Mouse (Mus musculus) gastrocnemius, adult 18-20 months (tissue): ENCODE measurements at regions not wholly inside any gene's neighbourhood (a gene's known extent, or its start where the extent isn't known, plus 50 kb on each side); places are given as distances from the start of the nearest gene placed in this dataset.
"Not testable (repeated sequence)": the region's sequence is repeated elsewhere in the genome, so short reads cannot be mapped to it uniquely, and the experiment has no call there.

ENCODE experiments used
- DNase-seq: peaks from one replicate; pipeline ENCODE4 v3.0.0; 2021; ENCODE audit warnings: low spot score

GRCm38 (mm10) chr1:14109190-14109482, 1984.0 kb downstream of the 4930444P10Rik start:
- DNase-seq, result no peak

DNA sequence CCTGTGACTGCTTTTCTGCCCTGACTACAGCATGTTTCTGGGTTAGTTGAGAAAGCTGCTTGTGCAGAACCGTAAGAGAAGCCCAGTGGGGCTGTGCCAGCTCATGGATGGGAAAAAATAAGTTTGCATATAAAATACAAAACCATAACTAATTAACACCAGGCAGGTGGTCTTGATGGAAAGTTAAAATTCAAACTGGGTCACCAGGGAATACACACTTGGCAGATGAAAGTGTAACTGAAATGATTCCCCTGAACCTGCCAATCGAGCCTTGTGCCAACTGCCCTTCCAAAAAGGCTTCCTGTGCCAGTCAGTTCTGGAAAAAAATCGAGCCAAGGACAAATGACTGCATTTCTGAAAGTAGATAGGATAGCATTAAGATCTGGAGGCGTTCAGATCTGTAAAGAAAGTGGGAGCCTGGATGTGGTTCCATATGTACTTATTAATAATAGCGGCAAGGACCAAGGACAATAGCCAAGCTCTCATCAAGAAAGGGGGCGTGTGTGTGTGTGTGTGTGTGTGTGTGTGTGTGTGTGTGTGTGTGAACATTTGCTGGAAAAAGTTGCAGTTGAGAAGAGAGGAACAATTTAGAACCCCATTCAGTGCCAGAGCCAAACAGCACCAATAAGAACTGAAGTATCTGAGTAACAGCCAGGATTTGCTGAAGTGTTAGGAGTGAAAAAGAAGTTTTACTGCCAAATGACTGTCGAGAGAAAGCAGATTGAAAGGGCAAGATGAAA, 1984.5 kb downstream of the 4930444P10Rik start:
- DNase-seq, result peak; percentile 48

- DNase-seq, result not testable (repeated sequence)
Measured at GRCm38 (mm10) chr1:14105521-14105920, 1987.6 kb downstream of the 4930444P10Rik start.

- no peak for DNase-seq
Measured at GRCm38 (mm10) chr1:14104529-14104928, 1988.6 kb downstream of the 4930444P10Rik start.

DNA sequence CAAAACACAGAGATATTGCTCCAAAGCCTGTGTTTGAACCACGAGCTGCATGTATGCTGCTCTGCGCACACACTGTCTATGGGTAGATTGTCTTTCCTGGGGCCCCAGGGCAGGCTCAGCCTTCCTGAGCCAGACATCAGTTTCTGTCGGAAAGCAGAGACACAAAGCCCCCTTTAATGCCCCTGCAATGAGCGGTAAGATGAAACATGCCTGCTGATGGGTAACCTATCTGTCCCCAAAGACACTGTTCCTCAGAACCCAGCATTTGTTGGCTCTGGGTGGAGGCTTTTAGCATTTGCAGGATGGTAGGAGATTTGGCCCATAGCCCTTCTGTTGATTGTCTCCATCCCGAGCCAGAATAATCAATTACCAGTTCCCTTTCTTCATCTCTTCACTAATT, 1994.1 kb downstream of the 4930444P10Rik start:
- no peak for DNase-seq

DNA sequence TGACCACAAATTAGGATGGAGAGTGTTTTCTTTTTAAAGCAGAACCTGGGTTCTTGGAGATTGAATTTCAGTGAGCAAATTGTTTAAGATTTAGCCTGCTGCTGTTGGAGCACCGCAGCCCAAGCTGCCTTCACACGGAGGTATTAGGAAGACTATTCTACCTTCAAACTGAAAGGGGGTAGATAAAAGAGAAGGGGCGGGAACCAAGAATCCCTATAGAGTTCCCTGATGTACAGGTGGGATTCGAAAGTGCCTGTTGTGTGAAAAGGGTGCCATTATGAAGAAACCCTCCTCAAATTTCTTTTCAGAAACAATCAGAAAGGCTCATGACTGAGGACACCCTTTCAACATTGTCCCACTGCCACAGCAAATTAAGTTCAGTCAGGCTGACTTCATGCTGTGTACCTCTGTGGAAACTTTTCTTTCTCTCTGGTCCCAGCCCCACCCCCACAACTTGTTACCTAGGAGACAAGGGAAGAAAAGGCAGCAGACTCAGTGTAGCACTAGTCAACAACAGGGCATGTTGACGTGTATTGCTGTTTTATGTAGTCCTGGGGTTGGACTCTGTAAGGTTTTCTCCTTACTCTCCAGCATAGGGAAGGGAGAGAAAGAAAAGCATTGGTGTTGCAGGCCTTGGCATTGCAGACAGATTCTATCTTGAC, 1995.4 kb downstream of the 4930444P10Rik start:
- DNase-seq, result no peak

DNA sequence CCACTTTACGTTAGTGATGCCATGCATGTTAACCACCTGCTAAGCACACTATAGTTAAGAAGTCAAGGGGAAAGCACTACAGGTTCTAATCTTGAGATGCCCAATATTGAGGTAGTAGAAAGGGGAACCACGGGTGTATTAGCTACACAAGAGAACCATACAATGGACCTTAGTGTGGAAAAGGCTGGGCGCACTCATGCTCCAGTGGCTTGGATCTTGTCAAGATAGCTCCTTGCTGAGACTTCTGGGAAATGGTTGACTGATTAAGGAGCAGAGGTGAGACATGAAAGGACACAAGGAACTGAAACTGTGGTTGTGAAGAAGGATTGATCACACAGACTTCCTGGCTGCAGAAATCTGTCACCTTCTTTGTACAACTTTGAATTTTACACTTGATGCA, 2028.3 kb downstream of the 4930444P10Rik start:
- DNase-seq, result no peak

DNA sequence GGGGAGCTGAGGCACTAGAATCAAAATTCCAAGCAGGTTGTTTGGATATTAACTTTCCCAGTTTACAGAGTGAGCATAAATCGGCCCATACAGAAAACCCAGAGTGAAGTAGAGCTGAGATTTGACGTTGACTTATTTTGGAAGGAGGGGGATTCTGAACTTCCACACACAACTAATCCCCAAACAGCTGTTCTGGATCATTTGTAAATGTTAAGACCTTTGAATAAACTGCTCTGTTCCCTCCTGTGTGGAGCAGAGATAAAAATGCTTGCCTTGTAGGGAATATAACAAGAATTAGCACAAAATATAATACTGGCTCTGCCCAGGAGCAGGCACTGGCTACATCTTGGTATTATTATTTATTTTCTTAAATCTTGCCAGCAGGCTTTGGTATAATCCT, 2057.0 kb downstream of the 4930444P10Rik start:
- no peak for DNase-seq

- DNase-seq, result no peak
Measured at GRCm38 (mm10) chr1:14011484-14011883, 2081.6 kb downstream of the 4930444P10Rik start.

DNA sequence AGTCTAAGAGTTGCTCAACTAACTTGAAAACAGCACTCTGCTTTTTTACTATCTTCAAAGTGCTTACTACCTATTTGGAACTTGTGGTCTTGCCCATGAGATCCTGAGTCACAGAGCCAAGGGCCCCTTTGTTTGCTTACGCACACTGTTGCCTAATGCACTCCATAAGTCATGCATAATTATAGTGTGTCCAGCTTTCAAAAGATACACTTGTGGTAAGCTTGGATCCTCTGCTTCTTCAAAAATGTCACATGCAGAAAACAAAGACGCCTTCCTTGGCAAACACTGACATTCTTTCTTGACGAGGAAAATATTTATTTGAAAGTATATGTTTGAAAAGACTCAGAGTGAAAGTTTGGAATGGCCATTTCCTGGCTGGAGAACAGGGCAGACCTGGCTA, 2082.3 kb downstream of the 4930444P10Rik start:
- no peak for DNase-seq

DNA sequence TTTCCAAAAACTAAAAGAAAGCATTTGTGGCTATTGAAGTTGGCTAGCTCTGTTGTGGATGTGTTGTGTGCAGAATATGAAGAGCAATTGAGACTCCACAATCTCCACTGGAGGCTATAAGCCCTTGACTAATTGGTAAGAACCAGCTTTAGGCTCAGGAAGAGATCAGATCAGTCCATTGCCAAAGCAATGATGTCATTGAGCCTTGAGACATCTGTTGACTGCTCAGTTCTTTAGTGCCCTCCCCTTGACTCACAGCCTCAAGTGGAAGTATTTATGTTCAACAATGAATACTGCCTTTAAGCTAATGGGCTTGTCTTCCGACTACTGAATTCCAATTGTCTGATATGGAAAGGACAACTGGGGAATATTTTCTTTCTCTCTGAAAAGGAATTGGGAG, 2090.6 kb downstream of the 4930444P10Rik start:
- DNase-seq, result no peak

GRCm38 (mm10) chr1:14001431-14001830, 2091.7 kb downstream of the 4930444P10Rik start:
- DNase-seq, result no peak

- DNase-seq, result no peak
Measured at GRCm38 (mm10) chr1:14000605-14001395, 2092.3 kb downstream of the 4930444P10Rik start.

- no peak for DNase-seq
Measured at GRCm38 (mm10) chr1:13998178-13998708, 2094.9 kb downstream of the 4930444P10Rik start.

DNA sequence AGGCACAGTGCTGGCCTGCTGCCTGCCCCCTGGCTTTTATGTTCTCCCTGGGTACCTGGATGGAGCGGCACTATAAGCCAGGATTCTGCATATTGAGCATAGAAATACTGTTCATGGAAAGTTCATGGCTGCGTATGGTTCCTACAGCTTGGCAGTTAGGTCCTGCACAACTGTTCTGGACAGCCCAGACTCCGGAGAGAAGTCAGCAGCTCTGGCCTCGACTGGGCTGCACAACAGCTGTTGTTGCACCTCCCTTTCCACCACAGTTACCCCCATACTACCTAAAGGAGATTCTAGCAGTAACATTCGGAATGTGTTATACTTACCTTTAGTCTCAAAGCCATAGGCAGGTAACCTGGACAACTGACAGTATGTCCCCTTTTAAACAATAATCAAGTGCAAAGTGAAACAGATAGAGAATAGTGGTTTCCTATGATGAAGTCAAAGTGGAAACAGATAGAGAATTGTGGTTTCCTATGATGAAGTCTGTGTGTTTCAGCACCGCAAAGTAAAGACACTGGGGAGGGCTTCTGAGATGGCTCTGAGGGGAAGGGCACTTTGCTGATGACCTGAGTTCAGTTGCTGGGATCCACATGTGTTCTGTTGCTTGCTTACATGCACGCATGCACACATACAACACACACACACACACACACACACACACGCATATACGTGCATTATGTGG, 2099.2 kb downstream of the 4930444P10Rik start:
- no peak for DNase-seq

- DNase-seq, result no peak
Measured at GRCm38 (mm10) chr1:13992978-13993377, 2100.1 kb downstream of the 4930444P10Rik start.

- no peak for DNase-seq
Measured at GRCm38 (mm10) chr1:13989360-13989759, 2103.8 kb downstream of the 4930444P10Rik start.

- no peak for DNase-seq
Measured at GRCm38 (mm10) chr1:13984833-13985232, 2108.3 kb downstream of the 4930444P10Rik start.

DNA sequence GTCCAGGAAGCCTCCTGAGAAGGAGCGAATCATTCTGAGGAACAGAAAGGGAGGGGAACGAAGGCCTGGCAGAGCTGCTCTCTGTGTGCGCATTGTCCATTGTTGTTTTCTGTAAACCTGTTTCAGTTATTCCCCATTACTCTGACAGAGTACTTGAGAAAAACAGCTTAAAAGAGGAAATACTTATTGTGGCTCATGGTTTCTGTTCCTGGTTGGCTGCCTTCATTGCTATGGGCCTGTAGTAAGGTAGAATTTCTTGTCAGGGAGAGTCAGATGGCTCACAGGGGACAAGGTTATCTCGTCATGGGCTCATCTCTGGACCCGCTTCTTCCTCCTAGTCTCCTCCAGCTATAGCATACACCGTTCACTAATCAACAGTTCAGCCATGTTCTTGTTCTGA, 2112.9 kb downstream of the 4930444P10Rik start:
- no peak for DNase-seq

GRCm38 (mm10) chr1:13978640-13979039, 2114.5 kb downstream of the 4930444P10Rik start:
- no peak for DNase-seq

- DNase-seq, result no peak
Measured at GRCm38 (mm10) chr1:13977207-13977606, 2115.9 kb downstream of the 4930444P10Rik start.

GRCm38 (mm10) chr1:13949241-13949640, 2143.9 kb downstream of the 4930444P10Rik start:
- DNase-seq, result no peak
